Comparison of ENCODE assay signal across 19 mouse cellular contexts in genomic region chr3:95942749-95943148, GRCm38 (mm10). TPM values are rescaled to one million over a fixed set of nuclear protein-coding genes. Genes with fewer than 3 reads are reported as not detected.
DNase-seq lines count a peak whose midpoint lies in the region; ATAC-seq and TF ChIP-seq lines count a peak whose summit lies in the region.
"Had no signal": no experiment of that assay in that cellular context is flagged by ENCODE, and none has a peak within 500 bp of the region (broad histone marks: within the 10 kb centered on the region; RNA-seq: fewer than 3 reads in every experiment).

No protein-coding gene starts in this region.

- DNase-seq in kidney, adult 2 months = peak; percentile 42
- no peak for DNase-seq in kidney, postnatal 10 days
- peak; percentile 95 for DNase-seq in 416B (ENCODE audit: low read depth)
- DNase-seq in Muller cell, postnatal 12 days (ENCODE audit: inconsistent ontology term) = peak; percentile 57
- DNase-seq in kidney, postnatal 36 days = peak; percentile 27 to 36
- DNase-seq in gastrocnemius, adult 18-20 months (ENCODE audit: low spot score) = no peak
- DNase-seq: adrenal gland, postnatal 36 days; cerebellum, adult 2 months; gastrocnemius, postnatal 25 days; heart, postnatal 10 days; lung, adult 18-20 months; right cerebral cortex, adult 18-20 months had no signal

- no peaks in the 10 kb centered on the region for H3K9me3 ChIP-seq in neural tube, embryonic 15.5 days (replicated peaks)
- H3K9me3 ChIP-seq: forebrain, embryonic 13.5 days; hindbrain, embryonic 15.5 days; limb, embryonic 13.5 days; midbrain, embryonic 12.5 days had no signal

- H3K27me3 ChIP-seq in kidney, adult 2 months (replicated peaks; ENCODE audit: control insufficient read depth, insufficient read depth, low read length) = no peaks in the 10 kb centered on the region
- H3K27me3 ChIP-seq in neural tube, embryonic 15.5 days (replicated peaks) = no peaks in the 10 kb centered on the region
- H3K27me3 ChIP-seq: forebrain, embryonic 13.5 days; hindbrain, embryonic 15.5 days; limb, embryonic 13.5 days; midbrain, embryonic 12.5 days had no signal

- H3K27ac ChIP-seq in kidney, adult 2 months (ENCODE audit: insufficient read depth, low read depth, low read length) = no peak overlapping the region
- no peak overlapping the region for H3K27ac ChIP-seq in neural tube, embryonic 15.5 days (replicated peaks)
- H3K27ac ChIP-seq: forebrain, embryonic 13.5 days; hindbrain, embryonic 15.5 days; limb, embryonic 13.5 days; midbrain, embryonic 12.5 days had no signal

- no peak overlapping the region for H3K4me3 ChIP-seq in kidney, adult 2 months (ENCODE audit: insufficient read depth, low read depth, low read length)
- no peak overlapping the region for H3K4me3 ChIP-seq in neural tube, embryonic 15.5 days (replicated peaks)
- H3K4me3 ChIP-seq: forebrain, embryonic 13.5 days; hindbrain, embryonic 15.5 days; limb, embryonic 13.5 days; midbrain, embryonic 12.5 days; myocyte had no signal

- TF ChIP-seq POLR2A in kidney, adult 2 months (IDR thresholded peaks at IDR 0.05; ENCODE audit: low read depth, low read length) = no peak

- peaks cover 4% of the 10 kb centered on the region for H3K4me1 ChIP-seq in kidney, adult 2 months (ENCODE audit: control insufficient read depth, insufficient read depth, low read length)
- H3K4me1 ChIP-seq in neural tube, embryonic 15.5 days = no peaks in the 10 kb centered on the region
- H3K4me1 ChIP-seq: forebrain, embryonic 13.5 days; hindbrain, embryonic 15.5 days; limb, embryonic 13.5 days; midbrain, embryonic 12.5 days had no signal

- no peak for ATAC-seq in inflammation-experienced regulatory T-cells, adult 6 months
- ATAC-seq in neural tube, embryonic 15.5 days (ENCODE audit: low FRiP score) = no peak
- ATAC-seq: forebrain, embryonic 13.5 days had no signal

- peaks cover 4% of the 10 kb centered on the region; the same call in 1 of the 2 replicates for H3K36me3 ChIP-seq in kidney, adult 2 months (ENCODE audit: control insufficient read depth, insufficient read depth, low read length)
- H3K36me3 ChIP-seq in neural tube, embryonic 15.5 days = peaks cover 49% of the 10 kb centered on the region

- TF ChIP-seq CTCF in kidney, adult 2 months (conservative IDR thresholded peaks at IDR 0.05; ENCODE audit: insufficient read depth, insufficient read length, low read depth, low read length) = no peak

- no peak overlapping the region for H3K9ac ChIP-seq in neural tube, embryonic 15.5 days (replicated peaks)
- H3K9ac ChIP-seq: forebrain, embryonic 13.5 days; hindbrain, embryonic 15.5 days; limb, embryonic 13.5 days; midbrain, embryonic 12.5 days had no signal

- H3K4me2 ChIP-seq in neural tube, embryonic 15.5 days = no peak overlapping the region
- H3K4me2 ChIP-seq: forebrain, embryonic 13.5 days; hindbrain, embryonic 15.5 days; limb, embryonic 13.5 days; midbrain, embryonic 12.5 days had no signal

- WGBS in kidney, adult 2 months = 56% methylated on average over 6 of the region's 6 CpGs
- 82% methylated on average over 6 of the region's 6 CpGs for WGBS in neural tube, embryonic 15.5 days

RNA-seq across cellular contexts. Expression of gene Anp32e, which starts 13.7 kb away (rescaled TPM):
- polyA plus RNA-seq in kidney, adult 2 months (2012; rRNA removed) = 13.0 and 18.5 TPM in 2 replicates
- polyA plus RNA-seq in inflammation-experienced regulatory T-cells, adult 6 months (2017; shearing (Covaris generic)) = 100 to 1,000 TPM; 164 to 282 (median 210) TPM
- 99.6 and 157 TPM in 2 replicates for polyA plus RNA-seq in neural tube, embryonic 15.5 days (2015; fragmentation: Nextera tagmentation; extraction: Ambion mirVana)
- total RNA-seq in gastrocnemius, adult 18-20 months (2021) = 10 to 100 TPM; 75.9 to 97.2 TPM

RNA-seq across cellular contexts. Expression of gene Car14, which starts 38.3 kb away (rescaled TPM):
- 206 TPM in 2 replicates for polyA plus RNA-seq in kidney, adult 2 months (2012; rRNA removed)
- polyA plus RNA-seq in inflammation-experienced regulatory T-cells, adult 6 months (2017; shearing (Covaris generic)) = not detected
- 1.3 and 1.8 TPM in 2 replicates for polyA plus RNA-seq in neural tube, embryonic 15.5 days (2015; fragmentation: Nextera tagmentation; extraction: Ambion mirVana)
- 10 to 100 TPM; 54.2 to 76.9 TPM for total RNA-seq in gastrocnemius, adult 18-20 months (2021)

RNA-seq across cellular contexts. Expression of gene Aph1a, which starts 49.0 kb away (rescaled TPM):
- 177 and 182 TPM in 2 replicates for polyA plus RNA-seq in kidney, adult 2 months (2012; rRNA removed)
- 10 to 100 TPM; 17.9 to 46.2 (median 27.0) TPM for polyA plus RNA-seq in inflammation-experienced regulatory T-cells, adult 6 months (2017; shearing (Covaris generic))
- polyA plus RNA-seq in neural tube, embryonic 15.5 days (2015; fragmentation: Nextera tagmentation; extraction: Ambion mirVana) = 31.0 and 39.5 TPM in 2 replicates
- 10 to 100 TPM; 41.0 to 50.4 TPM for total RNA-seq in gastrocnemius, adult 18-20 months (2021)

RNA-seq across cellular contexts. Expression of gene BC028528, which starts 50.9 kb away (rescaled TPM):
- 5.7 and 8.1 TPM in 2 replicates for polyA plus RNA-seq in kidney, adult 2 months (2012; rRNA removed)
- polyA plus RNA-seq in inflammation-experienced regulatory T-cells, adult 6 months (2017; shearing (Covaris generic)) = 1 to 10 TPM in 1 of 3 experiments, under 1 TPM in 1, not detected in 1; 0.83 to 1.5 TPM
- 23.8 and 25.3 TPM in 2 replicates for polyA plus RNA-seq in neural tube, embryonic 15.5 days (2015; fragmentation: Nextera tagmentation; extraction: Ambion mirVana)
- total RNA-seq in gastrocnemius, adult 18-20 months (2021) = 1 to 10 TPM; 1.7 to 2.2 TPM

RNA-seq across cellular contexts. Expression of gene Plekho1, which starts 53.1 kb away (rescaled TPM):
- polyA plus RNA-seq in kidney, adult 2 months (2012; rRNA removed) = 32.4 and 33.2 TPM in 2 replicates
- 10 to 100 TPM; 10.3 to 27.1 (median 15.9) TPM for polyA plus RNA-seq in inflammation-experienced regulatory T-cells, adult 6 months (2017; shearing (Covaris generic))
- 46.7 and 48.6 TPM in 2 replicates for polyA plus RNA-seq in neural tube, embryonic 15.5 days (2015; fragmentation: Nextera tagmentation; extraction: Ambion mirVana)
- total RNA-seq in gastrocnemius, adult 18-20 months (2021) = 10 to 100 TPM; 13.9 to 22.0 TPM

Comparison
In these comparisons a context has a peak if more than half of its experiments do, and no peak if none do; other contexts are left out.
1. DNase-seq: peak in kidney, adult 2 months (single experiment), 416B (single experiment), Muller cell, postnatal 12 days (single experiment) and kidney, postnatal 36 days (2 of 2); none in kidney, postnatal 10 days (single experiment) and gastrocnemius, adult 18-20 months (single experiment).
2. RNA of gene Car14, which starts 38.3 kb away (polyA plus RNA-seq): 206 TPM in kidney, adult 2 months; 1.3 to 1.8 TPM in neural tube, embryonic 15.5 days and not detected in inflammation-experienced regulatory T-cells, adult 6 months; every median in the first group is over 10 times any median in the second.